Mouse (Mus musculus): ENCODE measurements around the gene Frrs1. TPM values are rescaled to one million over a fixed set of nuclear protein-coding genes. Genes with fewer than 3 reads are reported as not detected.

Frrs1 gene
- polyA plus RNA-seq, 1 experiment from 2014 or later: 22.5 TPM

GRCm38 (mm10) chr3:116848936-116849335, 10.3 kb upstream of the Frrs1 start:
- Histone ChIP-seq H3K36me3 (no peaks in the 10 kb centered on the region), H3K27me3 (replicated peaks) (no peaks in the 10 kb centered on the region), H3K27ac (ENCODE audit: poor library complexity, severe bottlenecking) (no peak overlapping the region), H3K9me3 (replicated peaks) (no peaks in the 10 kb centered on the region), H3K9ac (no peak overlapping the region), H3K4me1 (replicated peaks) (no peaks in the 10 kb centered on the region), H3K4me2 (no peak overlapping the region), H3K4me3 (no peak overlapping the region)
- no peak for ATAC-seq (ENCODE audit: insufficient number of reproducible peaks, low FRiP score)
- 72% methylated on average over 4 of the region's 4 CpGs for WGBS

- Histone ChIP-seq H3K4me2 (no peak overlapping the region), H3K27me3 (replicated peaks) (no peaks in the 10 kb centered on the region), H3K27ac (ENCODE audit: poor library complexity, severe bottlenecking) (no peak overlapping the region), H3K9ac (no peak overlapping the region), H3K9me3 (replicated peaks) (no peaks in the 10 kb centered on the region), H3K36me3 (no peaks in the 10 kb centered on the region), H3K4me3 (no peak overlapping the region), H3K4me1 (replicated peaks) (no peaks in the 10 kb centered on the region)
- WGBS: 86% methylated on average over 1 of the region's 1 CpGs
- ATAC-seq (ENCODE audit: insufficient number of reproducible peaks, low FRiP score): no peak
Measured at GRCm38 (mm10) chr3:116850376-116850775, 8.9 kb upstream of the Frrs1 start.

- 88% methylated on average over 3 of the region's 3 CpGs for WGBS
- no peaks in the 10 kb centered on the region for H3K27me3 ChIP-seq (replicated peaks)
Measured at GRCm38 (mm10) chr3:116852421-116852820, 6.8 kb upstream of the Frrs1 start.

GRCm38 (mm10) chr3:116857611-116858010, 1.7 kb upstream of the Frrs1 start:
- no peak for ATAC-seq (ENCODE audit: insufficient number of reproducible peaks, low FRiP score)
- no peak overlapping the region for H3K9ac ChIP-seq
- H3K4me3 ChIP-seq: no peak overlapping the region
- no peaks in the 10 kb centered on the region for H3K27me3 ChIP-seq (replicated peaks)
- H3K4me1 ChIP-seq (replicated peaks): peaks cover 3% of the 10 kb centered on the region
- H3K9me3 ChIP-seq (replicated peaks): no peaks in the 10 kb centered on the region
- no peak overlapping the region for H3K4me2 ChIP-seq
- no peaks in the 10 kb centered on the region for H3K36me3 ChIP-seq
- 67% methylated on average over 6 of the region's 6 CpGs for WGBS
- H3K27ac ChIP-seq (ENCODE audit: poor library complexity, severe bottlenecking): no peak overlapping the region

More at GRCm38 (mm10) chr3:116852421-116852820, 6.8 kb upstream of the Frrs1 start:
- Histone ChIP-seq H3K36me3 (no peaks in the 10 kb centered on the region), H3K4me2 (no peak overlapping the region), H3K4me1 (replicated peaks) (no peaks in the 10 kb centered on the region), H3K4me3 (no peak overlapping the region), H3K9ac (no peak overlapping the region), H3K9me3 (replicated peaks) (no peaks in the 10 kb centered on the region), H3K27ac (ENCODE audit: poor library complexity, severe bottlenecking) (no peak overlapping the region)
- no peak for ATAC-seq (ENCODE audit: insufficient number of reproducible peaks, low FRiP score)

GRCm38 (mm10) chr3:116859752-116860151, 488 bp downstream of the Frrs1 start:
- Histone ChIP-seq H3K27ac (ENCODE audit: poor library complexity, severe bottlenecking) (no peak overlapping the region), H3K4me1 (replicated peaks) (peaks cover 3% of the 10 kb centered on the region), H3K4me2 (no peak overlapping the region), H3K9me3 (replicated peaks) (no peaks in the 10 kb centered on the region), H3K4me3 (no peak overlapping the region), H3K27me3 (replicated peaks) (no peaks in the 10 kb centered on the region), H3K9ac (no peak overlapping the region), H3K36me3 (no peaks in the 10 kb centered on the region)
- 65% methylated on average over 5 of the region's 5 CpGs for WGBS
- ATAC-seq (ENCODE audit: insufficient number of reproducible peaks, low FRiP score): peak; percentile 54; the same call in 1 of the 2 replicates

GRCm38 (mm10) chr3:116860333-116861222, 1.3 kb downstream of the Frrs1 start:
- H3K4me2 ChIP-seq: peak overlapping the region; percentile 71
- no peaks in the 10 kb centered on the region for H3K27me3 ChIP-seq (replicated peaks)
- H3K9me3 ChIP-seq (replicated peaks): no peaks in the 10 kb centered on the region
- peak overlapping the region; percentile 82 for H3K9ac ChIP-seq
- no peaks in the 10 kb centered on the region for H3K36me3 ChIP-seq
- no peak for ATAC-seq (ENCODE audit: insufficient number of reproducible peaks, low FRiP score)
- peaks cover 3% of the 10 kb centered on the region for H3K4me1 ChIP-seq (replicated peaks)
- H3K27ac ChIP-seq (ENCODE audit: poor library complexity, severe bottlenecking): no peak overlapping the region; the same call in 1 of the 2 replicates
- WGBS: 46% methylated on average over 19 of the region's 19 CpGs
- H3K4me3 ChIP-seq: peak overlapping the region; percentile 86

- WGBS: 5% methylated on average over 4 of the region's 4 CpGs
- no peaks in the 10 kb centered on the region for H3K27me3 ChIP-seq (replicated peaks)
- H3K9me3 ChIP-seq (replicated peaks): no peaks in the 10 kb centered on the region
- peak overlapping the region; percentile 68 for H3K27ac ChIP-seq (ENCODE audit: poor library complexity, severe bottlenecking)
- peaks cover 3% of the 10 kb centered on the region for H3K4me1 ChIP-seq (replicated peaks)
- 0 out of 2 replicates have a peak, but pooled peaks have one; percentile 5 for ATAC-seq (ENCODE audit: insufficient number of reproducible peaks, low FRiP score)
- H3K4me3 ChIP-seq: peak overlapping the region; percentile 86
- H3K9ac ChIP-seq: peak overlapping the region; percentile 82
- H3K36me3 ChIP-seq: no peaks in the 10 kb centered on the region
- peak overlapping the region; percentile 71 for H3K4me2 ChIP-seq
Measured at GRCm38 (mm10) chr3:116861223-116861539, 1.9 kb downstream of the Frrs1 start.

- Histone ChIP-seq H3K27me3 (replicated peaks) (no peaks in the 10 kb centered on the region), H3K27ac (ENCODE audit: poor library complexity, severe bottlenecking) (peak overlapping the region; percentile 68), H3K4me1 (replicated peaks) (peaks cover 3% of the 10 kb centered on the region), H3K36me3 (0 out of 2 replicates have a peak, but pooled peaks cover under 1% of the 10 kb centered on the region), H3K9me3 (replicated peaks) (no peaks in the 10 kb centered on the region), H3K4me2 (peak overlapping the region; percentile 71), H3K9ac (peak overlapping the region; percentile 82), H3K4me3 (peak overlapping the region; percentile 86)
- ATAC-seq (ENCODE audit: insufficient number of reproducible peaks, low FRiP score): peak; percentile 70
- 1% methylated on average over 25 of the region's 25 CpGs for WGBS
Measured at GRCm38 (mm10) chr3:116861540-116862067, 2.3 kb downstream of the Frrs1 start.

- H3K4me2 ChIP-seq: no peak overlapping the region
- H3K36me3 ChIP-seq: peaks cover 9% of the 10 kb centered on the region; the same call in 1 of the 2 replicates
- no peaks in the 10 kb centered on the region for H3K9me3 ChIP-seq (replicated peaks)
- no peak overlapping the region for H3K27ac ChIP-seq (ENCODE audit: poor library complexity, severe bottlenecking)
- H3K4me3 ChIP-seq: no peak overlapping the region
- peaks cover 3% of the 10 kb centered on the region for H3K4me1 ChIP-seq (replicated peaks)
- no peaks in the 10 kb centered on the region for H3K27me3 ChIP-seq (replicated peaks)
- ATAC-seq (ENCODE audit: insufficient number of reproducible peaks, low FRiP score): no peak
- no peak overlapping the region for H3K9ac ChIP-seq
- WGBS: 44% methylated on average over 1 of the region's 1 CpGs
Measured at GRCm38 (mm10) chr3:116862621-116863020, 3.4 kb downstream of the Frrs1 start.

GRCm38 (mm10) chr3:116864421-116864820, 5.2 kb downstream of the Frrs1 start:
- no peak for ATAC-seq (ENCODE audit: insufficient number of reproducible peaks, low FRiP score)

GRCm38 (mm10) chr3:116865199-116865636, 6.0 kb downstream of the Frrs1 start:
- Histone ChIP-seq H3K9ac (no peak overlapping the region), H3K27ac (ENCODE audit: poor library complexity, severe bottlenecking) (peak overlapping the region; percentile 20), H3K4me2 (no peak overlapping the region; the same call in 1 of the 2 replicates), H3K27me3 (replicated peaks) (no peaks in the 10 kb centered on the region), H3K4me1 (replicated peaks) (peaks cover 3% of the 10 kb centered on the region), H3K9me3 (replicated peaks) (no peaks in the 10 kb centered on the region), H3K36me3 (peaks cover 12% of the 10 kb centered on the region; the same call in 1 of the 2 replicates), H3K4me3 (no peak overlapping the region)
- peak; percentile 60 for ATAC-seq (ENCODE audit: insufficient number of reproducible peaks, low FRiP score)
- WGBS: 47% methylated on average over 1 of the region's 1 CpGs

More at GRCm38 (mm10) chr3:116864421-116864820, 5.2 kb downstream of the Frrs1 start:
- WGBS: 74% methylated on average over 5 of the region's 5 CpGs
- H3K27me3 ChIP-seq (replicated peaks): no peaks in the 10 kb centered on the region
- no peak overlapping the region for H3K27ac ChIP-seq (ENCODE audit: poor library complexity, severe bottlenecking)
- H3K4me1 ChIP-seq (replicated peaks): peaks cover 3% of the 10 kb centered on the region
- no peaks in the 10 kb centered on the region for H3K9me3 ChIP-seq (replicated peaks)
- peaks cover 12% of the 10 kb centered on the region; the same call in 1 of the 2 replicates for H3K36me3 ChIP-seq
- no peak overlapping the region for H3K4me2 ChIP-seq
- H3K9ac ChIP-seq: no peak overlapping the region
- H3K4me3 ChIP-seq: no peak overlapping the region
